Mouse (Mus musculus) 3T3-L1 (cell line): ENCODE measurements at regions not wholly inside any gene's neighbourhood (a gene's known extent, or its start where the extent isn't known, plus 50 kb on each side); places are given as distances from the start of the nearest gene placed in this dataset.

Experiments used
- DNase-seq: peaks from one replicate; pipeline ENCODE4 v3.0.0-alpha.2; 2015; ENCODE audit warnings: low read depth, low spot score

DNA sequence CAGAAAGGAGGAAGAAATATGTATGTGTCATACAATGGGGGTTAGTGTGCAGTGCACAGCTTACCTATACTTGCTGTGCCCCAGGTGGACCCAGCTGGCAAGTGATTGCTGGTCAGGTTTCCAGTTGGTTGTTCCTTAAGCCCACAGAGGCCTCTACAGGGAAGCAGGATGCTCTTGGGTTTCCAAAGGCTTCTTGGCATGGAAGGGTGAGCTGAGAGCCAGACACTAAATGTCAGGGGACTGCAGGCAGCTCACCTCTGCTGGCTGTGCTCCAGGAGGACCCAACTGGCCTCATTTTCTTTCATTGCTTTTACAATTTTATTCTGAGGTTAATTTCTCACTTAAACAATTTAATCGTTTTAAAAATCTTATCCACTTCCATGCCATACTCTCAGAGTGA lies 108.1 kb downstream of the Gm10184 start:
- DNase-seq = no peak

DNA sequence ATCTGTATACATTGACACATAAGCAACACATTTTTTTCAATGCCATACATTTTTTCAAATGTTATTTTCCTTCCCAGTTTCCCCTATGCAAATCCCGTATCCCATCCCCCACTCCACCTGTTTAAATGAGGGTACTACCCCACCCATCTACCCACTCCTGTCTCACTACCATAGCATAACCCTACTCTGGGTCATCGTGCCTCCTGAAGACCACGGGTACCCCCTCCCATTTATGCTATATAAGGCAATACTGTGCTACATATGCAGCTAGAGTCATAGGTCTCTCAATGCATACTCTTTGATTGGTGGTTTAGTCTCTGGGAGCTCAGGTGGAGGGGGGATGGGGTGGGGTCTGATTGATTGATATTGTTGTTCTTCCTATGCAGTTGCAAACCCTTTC lies 132.7 kb downstream of the Gm10184 start:
- DNase-seq = no peak

DNA sequence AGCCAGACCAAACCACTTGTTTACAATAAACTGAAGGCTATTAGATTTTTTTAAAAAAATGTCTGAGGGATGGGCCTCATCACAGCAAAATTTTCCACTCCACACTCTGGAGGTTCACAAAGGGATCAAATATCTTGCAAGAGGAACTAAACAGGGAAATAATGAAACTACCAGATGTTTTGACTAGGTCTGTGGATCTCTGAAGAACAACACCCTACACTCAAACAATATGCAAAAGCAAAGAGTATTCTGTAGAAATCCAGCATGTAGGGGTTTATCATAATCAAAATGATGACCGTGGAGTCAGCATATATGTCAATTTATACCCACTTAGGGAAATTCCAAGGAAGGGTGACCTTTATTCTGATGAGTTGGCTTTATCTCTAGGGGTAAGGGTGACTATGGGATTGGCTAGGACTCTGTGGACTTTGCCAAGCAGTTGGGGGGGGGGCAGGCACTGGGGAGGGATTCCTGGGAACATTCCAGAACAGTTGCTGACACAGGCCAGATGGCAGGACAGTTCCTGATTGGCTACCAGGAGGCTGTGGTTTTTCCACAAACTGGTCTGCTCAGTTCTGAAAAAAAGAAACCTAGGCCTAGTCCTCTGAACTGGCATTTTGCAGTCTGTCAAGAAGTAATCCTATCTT lies 143.9 kb downstream of the Gm10184 start:
- no peak for DNase-seq

DNA sequence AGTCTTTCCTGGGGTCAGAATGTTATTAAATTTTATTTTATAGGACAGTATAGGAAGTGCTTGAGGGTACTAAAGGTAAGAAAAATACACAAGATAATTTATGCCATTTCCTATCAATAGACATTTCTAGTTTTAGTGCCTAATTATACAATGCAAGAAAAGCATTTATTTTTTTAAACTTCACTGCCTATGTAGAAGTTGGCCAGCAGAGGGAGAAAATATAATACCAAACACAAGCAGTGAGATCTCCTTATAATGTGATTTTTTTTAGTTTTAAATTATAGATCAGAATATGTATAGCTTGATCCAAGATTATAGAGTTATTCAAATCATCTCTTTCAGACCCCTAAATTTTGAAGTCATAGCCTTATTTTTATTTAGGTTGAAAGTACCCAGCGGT lies 172.8 kb downstream of the Gm10184 start:
- DNase-seq = no peak

DNA sequence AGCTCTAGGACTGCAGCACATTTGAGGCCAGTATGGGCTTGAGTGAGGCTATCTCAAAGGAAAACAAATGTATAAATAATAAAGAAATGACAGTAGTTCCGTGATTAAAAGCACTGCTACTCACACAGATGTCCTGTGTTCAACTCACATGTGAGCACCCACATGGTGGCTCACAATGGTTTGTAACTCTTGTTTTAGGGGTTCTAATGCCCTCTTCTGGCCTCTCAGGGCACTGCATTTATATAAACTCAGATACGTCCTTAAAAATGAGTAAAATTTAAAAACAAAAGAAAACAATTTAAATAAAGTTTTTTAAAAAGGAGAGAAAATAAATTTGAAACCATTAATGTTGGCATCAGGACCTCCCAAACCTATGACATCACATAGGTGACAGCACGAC lies 184.7 kb downstream of the Gm10184 start:
- DNase-seq = no peak

DNA sequence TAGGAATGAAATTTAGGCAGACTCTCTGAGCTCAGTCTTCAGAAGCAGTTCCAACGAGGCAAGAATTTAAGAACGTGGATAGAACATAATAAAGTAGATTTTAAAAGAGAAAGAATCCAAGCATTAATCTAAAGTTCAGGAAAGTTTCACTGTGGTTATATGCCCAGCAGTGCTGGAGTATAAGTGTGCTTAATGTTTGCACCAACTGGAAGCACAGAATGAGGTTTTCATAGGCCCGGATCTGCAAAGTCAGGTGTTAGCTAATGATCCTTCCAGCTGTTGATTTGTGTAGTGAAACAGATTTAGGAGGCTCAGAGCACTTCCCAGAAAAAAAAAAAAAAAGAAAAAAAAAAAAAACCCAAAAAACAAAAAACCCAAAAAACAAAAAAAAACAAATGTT lies 228.5 kb downstream of the Gm10184 start:
- DNase-seq = no peak

DNA sequence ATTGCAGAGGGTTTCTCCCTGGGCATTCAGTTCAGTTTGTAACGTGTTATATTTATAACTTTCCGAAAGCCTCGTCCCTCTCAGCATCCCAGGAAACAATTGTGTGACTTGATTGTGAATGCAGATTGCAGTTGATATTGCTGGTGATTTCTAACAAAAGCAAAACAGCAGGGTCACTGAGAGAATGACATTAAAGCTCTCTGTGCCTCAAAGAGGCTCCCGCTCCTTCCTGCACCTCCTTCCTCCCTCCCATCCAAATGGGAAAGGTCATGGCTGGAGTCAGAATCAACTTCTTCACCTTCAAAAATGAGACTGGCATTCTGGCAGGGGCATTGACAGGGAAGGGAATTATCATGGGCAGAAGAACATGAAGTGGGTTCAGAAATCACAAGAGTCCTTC lies 251.9 kb downstream of the Gm10184 start:
- no peak for DNase-seq

DNA sequence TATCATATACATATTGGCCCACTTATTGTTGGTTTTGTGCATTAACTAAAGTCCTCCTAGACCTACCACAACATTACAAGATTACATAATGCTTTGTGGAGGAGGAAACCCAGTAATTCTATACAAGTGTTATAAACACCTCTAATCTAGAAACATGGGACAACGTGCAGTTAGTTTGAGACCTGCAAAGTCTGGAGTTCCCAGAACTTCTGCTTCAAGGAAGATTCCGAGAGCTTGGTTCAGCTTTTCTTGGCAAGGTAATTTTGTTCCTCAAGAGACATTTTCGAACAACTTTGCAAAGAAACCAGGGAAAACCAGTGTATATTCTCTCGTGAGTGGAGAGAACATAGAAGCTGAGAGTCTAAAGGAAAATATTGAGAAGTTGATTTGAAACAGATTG lies 254.0 kb downstream of the Gm10184 start:
- no peak for DNase-seq

DNA sequence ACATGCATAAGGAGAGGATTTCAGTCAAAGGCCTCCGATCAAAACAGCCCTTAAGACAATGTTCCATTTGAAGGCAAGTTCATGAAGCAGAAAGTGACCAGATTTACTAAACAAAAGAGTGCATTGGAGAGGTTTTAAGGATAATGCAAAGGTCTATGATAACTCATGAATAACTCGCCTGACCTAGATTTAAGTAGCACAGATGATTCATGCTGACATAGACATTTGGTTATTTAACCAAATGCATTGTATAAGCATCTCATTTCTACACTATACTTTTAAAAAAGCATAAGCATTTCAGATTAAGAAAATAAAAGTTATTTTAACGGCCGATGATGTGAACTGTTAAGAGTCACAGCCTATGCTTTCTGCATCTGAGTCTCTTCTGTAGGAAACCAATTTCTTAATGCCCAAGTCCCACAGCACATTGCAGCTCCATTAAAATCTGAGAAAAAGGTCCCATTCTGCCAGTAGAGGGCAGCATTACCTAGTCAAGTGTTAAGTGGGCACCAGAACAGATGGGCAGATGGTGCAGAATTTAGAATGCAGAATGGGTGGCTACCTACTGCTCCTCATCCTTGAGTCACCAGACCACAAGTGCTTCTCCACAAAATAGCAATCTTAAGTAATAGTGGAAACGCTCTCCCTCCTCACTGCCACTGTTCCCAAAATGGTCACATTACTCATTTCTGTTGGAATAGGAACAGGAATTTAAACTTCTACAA lies 256.0 kb downstream of the Gm10184 start:
- DNase-seq = peak; percentile 65

DNA sequence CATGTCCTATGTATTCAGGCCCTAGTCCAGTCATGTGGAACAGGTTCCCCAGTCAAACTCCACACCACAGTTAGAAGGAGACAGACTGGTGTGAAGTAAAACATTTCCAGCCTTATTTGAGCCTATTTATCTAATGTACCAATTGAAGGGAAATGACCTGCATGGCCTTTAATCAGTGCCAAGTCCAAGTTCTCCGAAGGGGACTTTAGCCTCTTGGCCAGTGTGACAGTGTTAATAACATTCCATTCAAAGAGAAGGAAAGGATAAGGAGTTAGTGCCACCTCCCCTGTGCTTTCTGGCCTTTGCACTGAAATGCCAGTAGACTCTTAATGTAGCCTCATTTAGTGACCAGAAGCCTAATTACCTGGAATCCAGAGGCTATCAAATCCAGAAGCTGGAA lies 264.2 kb downstream of the Gm10184 start:
- no peak for DNase-seq
